Mouse (Mus musculus): Measurements from ENCODE around the gene Olfr213. TPM values are rescaled to one million over a fixed set of nuclear protein-coding genes. Genes with fewer than 3 reads are reported as not detected.

Olfr213 gene
- polyA plus RNA-seq (2012; rRNA removed): not detected in 2 replicates

DNA sequence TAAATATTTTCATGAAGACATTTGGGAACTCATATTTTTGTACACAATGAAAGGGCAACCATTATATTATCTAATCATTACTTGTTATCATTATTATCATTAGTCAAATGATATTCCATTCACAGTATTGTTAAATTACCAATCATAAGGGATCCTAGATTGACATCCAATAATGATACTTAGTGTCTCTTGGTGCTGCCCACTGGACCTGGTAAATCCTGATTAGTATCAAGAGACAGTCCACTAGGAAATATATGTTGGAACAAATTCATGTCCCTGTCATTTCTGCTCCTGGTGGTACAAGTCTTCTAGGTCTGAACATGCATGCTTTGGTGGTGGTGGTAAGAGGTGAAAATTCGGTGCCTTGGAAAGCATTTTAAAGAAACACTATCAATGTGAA is at the start of gene Olfr213:
Gene Olfr213 (plus strand): TSS at position 301 of the 400 bp plus-strand sequence.

DNA sequence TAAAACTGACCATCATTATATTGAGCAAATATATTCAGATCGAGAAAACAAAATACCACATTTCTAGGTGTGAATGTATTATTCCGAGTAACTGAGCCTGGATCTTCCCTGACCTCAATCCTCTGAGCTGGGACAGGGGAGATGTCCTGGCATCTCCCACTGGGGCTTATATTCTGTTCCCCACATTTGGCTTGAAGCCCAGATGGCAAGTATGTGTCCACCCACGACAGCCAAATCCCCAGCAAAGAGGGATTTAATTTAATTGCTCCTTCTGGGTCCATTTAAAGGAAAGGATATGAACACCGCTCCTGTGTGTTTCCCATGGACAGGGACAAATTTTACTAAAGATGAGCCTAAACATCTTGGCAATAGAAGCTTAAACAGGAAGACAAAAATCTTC is 49.5 kb upstream of the Olfr213 start, which contains the start of gene Olfr211:
Gene Olfr211 (plus strand): TSS at position 301 of the 400 bp plus-strand sequence.

DNA sequence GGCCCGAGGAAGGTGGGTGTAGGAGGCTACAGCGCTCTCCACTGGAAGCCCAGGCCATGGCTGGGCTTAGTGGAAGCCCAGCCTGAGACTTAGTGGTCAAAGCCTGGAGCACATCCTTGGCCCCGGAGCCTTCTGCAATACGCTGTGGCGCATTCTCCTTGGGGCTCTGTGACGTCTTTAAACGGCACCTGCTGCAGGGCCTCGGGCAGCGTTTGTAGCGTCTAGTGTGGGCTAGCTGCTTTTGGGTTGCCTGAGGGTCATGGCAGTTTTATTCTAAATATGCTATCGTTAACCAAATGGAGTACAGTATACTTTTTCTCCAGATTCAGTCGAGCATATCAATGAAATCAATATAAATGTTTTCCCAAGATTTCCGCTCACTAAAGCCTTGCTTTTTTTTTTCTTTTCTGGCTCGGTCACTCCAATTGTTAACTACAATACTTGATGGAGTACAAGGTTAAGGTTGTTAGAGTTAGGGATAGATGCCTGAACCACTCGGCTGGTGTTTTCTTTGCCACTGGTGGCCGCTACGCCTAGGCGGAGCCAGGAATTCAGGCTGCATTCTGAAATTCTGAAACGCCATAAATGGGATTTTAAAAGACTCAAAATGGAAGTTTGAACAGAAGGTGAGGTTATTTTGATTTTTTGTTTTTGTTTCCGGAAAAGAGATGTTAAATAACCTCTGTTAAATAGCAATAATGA is 31.8 kb upstream of the Olfr213 start, which contains the start of gene Olfr212:
Gene Olfr212 (plus strand): TSS at position 215 of the 702 bp plus-strand sequence.

DNA sequence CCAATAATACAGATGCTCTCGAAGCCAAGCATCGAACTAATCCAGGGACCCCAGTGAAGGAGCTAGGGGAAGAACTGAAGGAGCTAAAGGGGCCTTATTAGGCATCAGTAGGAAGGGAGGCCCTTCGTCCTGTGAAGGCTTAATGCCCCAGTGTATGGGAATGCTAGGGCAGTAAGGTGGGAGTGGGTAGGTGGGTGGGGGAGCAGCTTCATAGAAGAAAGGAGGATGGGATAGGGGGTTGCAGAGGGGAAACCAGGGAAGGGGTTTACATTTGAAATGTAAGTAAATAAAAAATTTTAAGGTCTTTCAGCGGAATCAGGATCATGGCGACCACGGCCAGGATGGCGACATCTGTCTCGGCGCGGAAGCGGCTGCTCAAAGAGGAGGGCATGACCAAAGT is 12.6 kb downstream of the Olfr213 start, which contains the start of gene Gm5580:
Gene Gm5580 (plus strand): TSS at position 301 of the 400 bp plus-strand sequence.

DNA sequence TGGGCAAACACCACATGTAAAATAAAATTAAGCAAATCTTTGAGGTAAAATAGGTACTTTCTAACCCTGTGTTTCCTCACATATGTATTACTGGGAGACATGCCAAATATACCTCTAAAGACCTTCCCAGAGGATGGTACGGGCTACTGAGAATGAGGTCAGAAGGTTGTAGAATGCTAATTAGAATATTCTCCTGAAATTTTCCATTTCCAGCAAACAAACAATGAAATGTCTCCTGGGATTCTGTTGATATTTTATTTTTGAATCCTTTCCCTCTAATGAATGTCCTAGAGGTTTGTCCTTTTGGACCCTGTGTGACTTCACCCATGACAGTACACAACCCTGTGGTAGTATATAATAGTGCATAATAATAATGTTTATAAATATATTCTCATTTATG is 15.7 kb downstream of the Olfr213 start, which contains the start of gene Olfr214:
Gene Olfr214 (plus strand): TSS at position 301 of the 400 bp plus-strand sequence.

DNA sequence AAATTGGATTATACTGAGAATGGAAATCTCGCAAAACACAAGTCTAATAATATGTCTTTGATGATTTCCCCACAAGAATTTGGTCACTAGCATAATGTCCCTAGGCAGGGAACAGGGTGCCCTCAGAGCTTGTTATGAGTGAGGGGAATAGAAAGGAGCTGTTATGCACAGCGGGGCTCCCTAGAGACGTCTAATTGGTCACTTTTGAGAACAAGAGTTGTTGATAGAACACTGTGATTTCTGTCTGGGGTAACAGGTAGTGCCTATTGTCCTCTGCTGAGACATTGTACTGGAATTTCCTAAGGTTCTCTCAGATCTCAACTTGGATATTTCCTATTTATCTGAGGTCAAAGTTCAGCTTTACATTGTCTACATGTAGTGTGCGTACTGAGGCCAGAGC is 45.8 kb downstream of the Olfr213 start, which contains the start of gene Olfr215:
Gene Olfr215 (minus strand): TSS at position 101 of the 400 bp plus-strand sequence.

Other genes with a start within 250 kb of the Olfr213 start
- 112 and 125 TPM in 2 replicates for gene March8, start 200.4 kb upstream of the Olfr213 start, polyA plus RNA-seq (2012; rRNA removed)
- 0.30 and 0.45 TPM in 2 replicates for gene Alox5, start 77.3 kb upstream of the Olfr213 start, polyA plus RNA-seq (2012; rRNA removed)
- not detected in 2 replicates for gene Olfr211, start 49.4 kb upstream of the Olfr213 start, polyA plus RNA-seq (2012; rRNA removed)
- 0.04 and 0.08 TPM in 2 replicates for gene Olfr212, start 31.9 kb upstream of the Olfr213 start, polyA plus RNA-seq (2012; rRNA removed)
- gene Gm5580, start 12.7 kb downstream of the Olfr213 start, polyA plus RNA-seq (2012; rRNA removed): 0.12 TPM in 1 of 2 replicates, not detected in the other
- gene Olfr214, start 15.8 kb downstream of the Olfr213 start, polyA plus RNA-seq (2012; rRNA removed): not detected in 2 replicates
- gene Olfr215, start 45.7 kb downstream of the Olfr213 start, polyA plus RNA-seq (2012; rRNA removed): 0.01 TPM in 1 of 2 replicates, not detected in the other
- 86.3 and 86.4 TPM in 2 replicates for gene Zfp422, start 90.5 kb downstream of the Olfr213 start, polyA plus RNA-seq (2012; rRNA removed)
- 5.3 and 6.2 TPM in 2 replicates for gene Depp1, start 112.2 kb downstream of the Olfr213 start, polyA plus RNA-seq (2012; rRNA removed)
- gene Rassf4, start 135.5 kb downstream of the Olfr213 start, polyA plus RNA-seq (2012; rRNA removed): 4.9 and 6.9 TPM in 2 replicates
- gene Tmem72, start 178.5 kb downstream of the Olfr213 start, polyA plus RNA-seq (2012; rRNA removed): 0.16 and 0.64 TPM in 2 replicates